Mouse (Mus musculus): ENCODE data around the gene Frmd4a.

GRCm38 (mm10) chr2:4335881-4336280, 318.4 kb downstream of the Frmd4a start:
- TF ChIP-seq FLI1 (IDR thresholded peaks at IDR 0.05; ENCODE audit: low read length): no peak
- no peak for TF ChIP-seq GATA1 (IDR thresholded peaks at IDR 0.05; ENCODE audit: borderline replicate concordance, low read length)
